Mouse (Mus musculus) midbrain, embryonic 10.5 days (tissue): Measurements from ENCODE around the gene Cald1. TPM values are rescaled to one million over a fixed set of nuclear protein-coding genes. Genes with fewer than 3 reads are reported as not detected.

Experiments used
- DNase-seq: peaks from one replicate; pipeline ENCODE4 v3.0.0-alpha.2; 2017; ENCODE audit warnings: low spot score
- H3K27ac ChIP-seq: fragments of 300-500 bp; sonication (generic); replicated peaks from 2 replicates; pipeline ENCODE4 v1.5.1; 2016; ENCODE audit warnings: mild to moderate bottlenecking
- H3K27me3 ChIP-seq: fragments of 300-500 bp; sonication (generic); 2 replicates; pipeline ENCODE4 v1.6.1; 2016; ENCODE audit warnings: low read depth, mild to moderate bottlenecking; ENCODE audit not compliant: poor library complexity, severe bottlenecking
- H3K36me3 ChIP-seq: fragments of 300-500 bp; sonication (generic); 2 replicates; pipeline ENCODE4 v1.6.1; 2016; ENCODE audit warnings: mild to moderate bottlenecking, moderate library complexity
- H3K4me1 ChIP-seq: fragments of 300-500 bp; sonication (generic); 2 replicates; pipeline ENCODE4 v1.6.1; 2016
- H3K4me3 ChIP-seq: fragments of 300-500 bp; sonication (generic); 2 replicates; pipeline ENCODE4 v1.5.1; 2016; ENCODE audit warnings: mild to moderate bottlenecking, moderate library complexity
- H3K9me3 ChIP-seq: fragments of 300-500 bp; sonication (generic); replicated peaks from 2 replicates; pipeline ENCODE4 v1.6.1; 2016; ENCODE audit warnings: mild to moderate bottlenecking
- WGBS: fragments of 180-500 bp; shearing (Covaris S2); methylation state at CpG from one replicate; pipeline ENCODE4 v1.1.7; 2016; 5-methylcytosine and 5-hydroxymethylcytosine counted together
- polyA plus RNA-seq: library from polyadenylated mRNA; unstranded; fragments of >200 nt; fragmentation: Nextera tagmentation; extraction: Ambion mirVana; gene quantifications from 2 replicates; pipeline ENCODE4 v1.2.1, GENCODE M21; 2016

The Cald1 gene
- polyA plus RNA-seq, 1 experiment from 2014 or later: 143 TPM

DNA sequence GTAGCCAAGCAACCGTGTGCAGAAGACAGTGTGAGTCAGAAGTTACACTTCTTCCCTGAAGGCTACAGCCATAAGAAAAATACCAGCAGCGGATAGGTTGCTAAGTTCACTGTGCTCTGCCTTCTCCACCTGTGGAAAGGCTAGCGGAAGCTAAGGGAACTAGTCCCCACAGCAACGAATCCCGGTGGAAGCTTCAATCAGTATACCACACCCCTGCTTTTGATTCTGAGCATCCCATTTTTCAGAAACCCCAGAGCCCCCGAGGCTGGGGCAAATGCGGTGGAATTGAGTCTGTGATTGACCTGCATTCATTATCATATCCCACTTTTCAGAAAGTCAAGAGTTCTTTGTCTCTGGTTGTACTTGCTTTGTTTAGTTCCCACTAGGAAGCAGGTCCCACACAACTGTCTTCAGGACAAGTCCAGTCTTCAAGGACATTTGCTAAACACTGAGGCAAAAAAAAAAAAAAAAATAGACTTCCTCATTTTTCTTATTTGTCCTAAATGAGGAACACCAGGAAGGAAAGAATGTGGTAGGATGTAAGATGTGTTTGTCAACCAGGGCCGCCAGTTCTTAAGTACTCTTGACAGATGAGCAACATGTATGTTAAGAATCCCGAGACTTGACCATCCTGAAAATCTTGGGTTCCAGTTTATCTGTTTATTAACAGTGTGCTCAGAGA, 118.0 kb downstream of the Cald1 start:
- no peak overlapping the region for H3K4me3 ChIP-seq
- peaks cover 58% of the 10 kb centered on the region for H3K4me1 ChIP-seq
- DNase-seq: no peak
- H3K27ac ChIP-seq: no peak overlapping the region
- H3K36me3 ChIP-seq: peaks cover 8% of the 10 kb centered on the region; the same call in 1 of the 2 replicates
- no peaks in the 10 kb centered on the region for H3K27me3 ChIP-seq
- no peaks in the 10 kb centered on the region for H3K9me3 ChIP-seq
- 89% methylated on average over 9 of the region's 9 CpGs for WGBS

DNA sequence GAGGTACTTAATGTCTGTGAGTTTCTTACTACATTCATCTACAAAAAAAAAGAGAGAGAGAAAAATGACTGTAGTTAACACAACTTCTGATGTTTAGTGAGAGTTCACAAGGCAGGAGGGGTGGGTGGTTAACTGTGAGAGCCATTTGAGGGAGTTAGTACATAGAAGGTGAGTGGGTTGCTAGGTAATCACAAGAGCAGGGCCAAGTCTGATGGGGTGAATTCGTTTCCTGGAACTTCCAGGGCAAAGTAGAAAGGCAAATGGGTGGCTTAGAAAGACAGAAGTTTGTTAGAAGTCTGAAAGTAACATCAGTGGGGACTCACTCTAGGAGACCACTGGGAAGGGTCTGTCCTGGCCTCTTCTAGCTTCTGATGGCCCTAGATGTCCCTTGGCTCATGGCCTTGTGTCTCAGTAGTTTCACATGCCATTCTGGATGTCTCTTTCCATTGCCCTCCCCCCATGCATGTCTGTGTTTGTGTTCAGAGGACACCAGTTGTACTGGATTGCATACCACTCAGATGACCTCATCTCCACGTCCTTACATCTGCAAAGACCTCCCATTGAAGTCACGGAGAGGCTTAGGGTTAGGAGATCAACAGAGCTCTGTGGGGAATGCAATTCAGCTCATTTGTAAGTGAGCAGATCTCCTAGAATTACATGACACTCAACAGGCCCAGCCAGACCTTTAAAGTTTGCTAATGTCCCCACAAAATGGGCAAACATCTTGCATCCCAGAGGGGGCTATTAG, 118.8 kb downstream of the Cald1 start:
- Histone ChIP-seq H3K27ac (no peak overlapping the region), H3K27me3 (no peaks in the 10 kb centered on the region), H3K9me3 (no peaks in the 10 kb centered on the region), H3K4me1 (peaks cover 52% of the 10 kb centered on the region), H3K36me3 (peaks cover 8% of the 10 kb centered on the region; the same call in 1 of the 2 replicates), H3K4me3 (no peak overlapping the region)
- WGBS: 25% methylated on average over 3 of the region's 3 CpGs
- DNase-seq: no peak

DNA sequence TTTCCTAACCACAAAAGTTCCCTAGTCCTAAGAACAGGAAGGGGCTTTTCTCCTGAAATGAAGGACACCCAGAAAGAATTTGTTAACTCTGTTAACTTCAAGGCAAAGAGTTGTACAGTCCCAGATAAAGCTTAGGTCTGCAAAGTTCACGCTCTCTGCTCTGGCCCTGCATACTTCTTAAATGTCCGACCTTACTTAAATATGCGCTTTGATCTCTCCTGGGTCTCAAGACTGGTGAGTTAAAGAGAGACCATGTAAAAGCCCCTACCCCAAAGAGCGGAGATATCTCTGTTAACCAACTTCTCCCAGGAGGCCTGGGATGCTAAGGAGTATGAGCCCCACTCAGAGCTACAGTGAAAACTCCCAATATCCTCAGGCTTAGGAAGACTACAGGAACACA, 119.4 kb downstream of the Cald1 start:
- WGBS: 78% methylated on average over 4 of the region's 4 CpGs
- Histone ChIP-seq H3K36me3 (peaks cover 8% of the 10 kb centered on the region; the same call in 1 of the 2 replicates), H3K27ac (no peak overlapping the region), H3K4me1 (peaks cover 46% of the 10 kb centered on the region), H3K9me3 (no peaks in the 10 kb centered on the region), H3K4me3 (no peak overlapping the region), H3K27me3 (no peaks in the 10 kb centered on the region)
- no peak for DNase-seq

DNA sequence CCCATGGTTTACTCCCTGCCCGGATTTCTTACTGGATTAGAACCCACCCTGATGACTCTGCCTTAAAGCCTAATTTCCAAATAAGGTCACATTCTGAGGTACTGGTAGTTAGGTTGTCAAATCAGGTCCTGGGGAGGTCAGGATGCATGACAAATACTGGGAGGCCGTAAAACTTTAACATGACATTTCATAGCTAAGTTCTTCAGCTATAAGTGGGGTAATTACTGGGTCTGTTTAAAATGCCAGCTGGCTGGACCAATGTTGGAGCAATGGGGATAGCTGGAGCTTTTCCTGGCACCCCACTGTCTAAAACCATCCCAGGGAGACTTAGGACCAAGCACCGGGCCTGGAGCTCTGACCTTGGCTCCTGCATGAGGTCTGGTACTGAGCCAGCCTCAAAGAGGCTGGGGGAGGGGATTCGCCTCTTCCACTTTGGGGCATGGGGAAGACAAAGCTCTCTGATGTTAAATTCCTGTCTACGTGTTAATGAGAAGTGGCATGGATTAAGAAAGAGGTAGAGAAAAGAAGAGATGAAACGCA, 120.9 kb downstream of the Cald1 start:
- Histone ChIP-seq H3K4me1 (peaks cover 33% of the 10 kb centered on the region), H3K27me3 (no peaks in the 10 kb centered on the region), H3K9me3 (no peaks in the 10 kb centered on the region), H3K36me3 (peaks cover 12% of the 10 kb centered on the region; the same call in 1 of the 2 replicates), H3K27ac (no peak overlapping the region), H3K4me3 (no peak overlapping the region)
- DNase-seq: no peak
- 63% methylated on average over 6 of the region's 6 CpGs for WGBS

DNA sequence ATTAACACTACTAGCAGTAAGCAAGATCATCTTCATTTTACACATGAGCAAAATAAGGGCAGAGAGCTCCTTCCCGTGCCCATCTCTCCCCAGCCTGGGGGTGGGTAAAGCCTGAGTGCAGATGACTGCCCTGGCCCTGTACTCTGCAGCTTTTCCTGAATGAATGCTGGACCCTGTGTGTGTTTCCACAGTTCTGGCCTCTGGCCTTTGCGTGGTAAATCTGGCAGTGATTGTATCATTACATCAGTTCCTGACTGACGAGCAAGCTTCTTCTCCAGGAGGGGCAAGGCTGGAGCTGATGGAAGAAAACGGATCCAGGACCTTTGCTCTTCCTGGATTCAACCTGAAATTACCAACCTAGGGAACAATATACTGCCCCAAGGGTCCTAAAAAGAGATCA, 122.1 kb downstream of the Cald1 start:
- no peaks in the 10 kb centered on the region for H3K9me3 ChIP-seq
- WGBS: 87% methylated on average over 4 of the region's 4 CpGs
- no peak overlapping the region for H3K27ac ChIP-seq
- H3K27me3 ChIP-seq: no peaks in the 10 kb centered on the region
- no peak overlapping the region for H3K4me3 ChIP-seq
- DNase-seq: no peak
- H3K36me3 ChIP-seq: peaks cover 17% of the 10 kb centered on the region
- peaks cover 33% of the 10 kb centered on the region for H3K4me1 ChIP-seq

DNA sequence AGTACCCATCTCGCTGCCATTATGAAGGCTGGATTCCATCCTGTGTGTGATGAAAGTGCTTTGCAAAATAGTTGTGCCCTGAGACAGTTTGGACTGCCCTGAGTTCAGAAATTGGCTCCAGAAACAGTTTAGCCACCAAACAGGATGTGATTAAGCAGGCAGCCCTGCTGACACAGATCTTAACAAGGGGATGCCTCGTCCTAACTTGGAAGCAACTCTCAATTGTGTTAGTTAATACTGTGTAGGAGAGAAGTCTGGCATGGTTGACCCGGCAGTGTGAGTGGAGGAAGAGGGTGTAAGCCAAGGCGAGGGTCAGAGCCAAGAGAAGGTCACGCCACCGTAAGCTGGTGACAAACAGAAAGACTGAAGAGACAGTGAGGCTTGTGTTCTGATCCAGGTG, 123.4 kb downstream of the Cald1 start:
- no peaks in the 10 kb centered on the region for H3K9me3 ChIP-seq
- H3K4me1 ChIP-seq: peaks cover 35% of the 10 kb centered on the region
- H3K4me3 ChIP-seq: no peak overlapping the region
- no peak for DNase-seq
- H3K27ac ChIP-seq: no peak overlapping the region
- WGBS: 82% methylated on average over 6 of the region's 6 CpGs
- H3K36me3 ChIP-seq: peaks cover 11% of the 10 kb centered on the region
- H3K27me3 ChIP-seq: no peaks in the 10 kb centered on the region

DNA sequence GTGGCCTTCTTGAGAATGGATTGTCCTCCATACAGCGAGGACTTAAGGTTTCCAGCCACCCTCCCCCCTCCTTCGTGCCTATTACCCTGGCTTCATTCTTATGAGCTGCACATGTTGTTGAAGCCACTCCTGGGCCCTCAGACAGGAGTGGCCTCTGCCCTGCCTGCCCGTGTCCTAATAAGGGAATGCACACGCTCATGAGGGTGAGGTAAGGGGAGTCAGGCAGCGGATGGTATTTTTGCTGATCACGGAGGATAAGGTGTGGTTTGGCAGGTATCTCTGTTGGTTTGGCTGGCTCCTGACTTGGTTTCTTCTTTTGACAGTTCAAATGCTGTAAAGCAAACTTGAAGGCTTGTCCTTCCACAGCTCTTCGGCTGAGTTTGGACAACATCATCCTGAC, 124.4 kb downstream of the Cald1 start:
- peaks cover 33% of the 10 kb centered on the region for H3K4me1 ChIP-seq
- WGBS: 90% methylated on average over 7 of the region's 7 CpGs
- DNase-seq: no peak

DNA sequence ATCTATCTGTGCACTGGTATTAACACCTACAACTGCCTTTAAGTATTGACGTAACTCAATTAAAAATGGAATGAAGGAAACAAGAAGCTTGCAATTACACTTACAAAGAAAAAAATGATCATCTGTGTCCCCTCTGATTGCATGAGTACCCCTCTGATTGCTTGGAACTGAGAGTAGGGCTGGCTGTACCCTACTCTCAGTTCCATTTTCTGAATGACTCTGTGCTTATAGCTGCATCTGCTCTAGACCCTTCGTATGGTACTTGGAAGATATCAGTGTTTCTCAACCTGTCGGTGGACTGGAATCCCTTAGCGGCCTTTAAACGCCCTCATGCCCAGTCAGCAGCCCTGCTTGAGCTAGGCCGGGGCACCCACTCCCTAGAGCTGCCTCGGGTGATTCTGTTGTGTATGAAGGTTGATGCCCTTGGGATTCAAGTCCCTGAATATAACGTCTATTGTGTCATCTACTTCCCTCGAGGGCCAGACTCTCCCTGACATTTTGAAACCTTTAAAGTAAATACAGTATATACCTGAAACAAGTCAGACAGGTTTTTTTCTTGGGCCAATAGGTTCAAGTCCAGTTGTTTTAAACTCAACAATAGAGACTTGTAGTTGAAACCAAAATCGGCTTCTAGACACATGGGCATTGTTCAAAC, 125.1 kb downstream of the Cald1 start:
- H3K4me3 ChIP-seq: no peak overlapping the region
- peaks cover 11% of the 10 kb centered on the region for H3K36me3 ChIP-seq
- no peak for DNase-seq
- no peaks in the 10 kb centered on the region for H3K9me3 ChIP-seq
- 94% methylated on average over 10 of the region's 10 CpGs for WGBS
- H3K27ac ChIP-seq: no peak overlapping the region
- H3K4me1 ChIP-seq: peaks cover 27% of the 10 kb centered on the region
- H3K27me3 ChIP-seq: no peaks in the 10 kb centered on the region

More for the DNA sequence above, 124.4 kb downstream of the Cald1 start:
- Histone ChIP-seq H3K36me3 (peaks cover 11% of the 10 kb centered on the region), H3K27me3 (no peaks in the 10 kb centered on the region), H3K9me3 (no peaks in the 10 kb centered on the region), H3K4me3 (no peak overlapping the region), H3K27ac (no peak overlapping the region)

DNA sequence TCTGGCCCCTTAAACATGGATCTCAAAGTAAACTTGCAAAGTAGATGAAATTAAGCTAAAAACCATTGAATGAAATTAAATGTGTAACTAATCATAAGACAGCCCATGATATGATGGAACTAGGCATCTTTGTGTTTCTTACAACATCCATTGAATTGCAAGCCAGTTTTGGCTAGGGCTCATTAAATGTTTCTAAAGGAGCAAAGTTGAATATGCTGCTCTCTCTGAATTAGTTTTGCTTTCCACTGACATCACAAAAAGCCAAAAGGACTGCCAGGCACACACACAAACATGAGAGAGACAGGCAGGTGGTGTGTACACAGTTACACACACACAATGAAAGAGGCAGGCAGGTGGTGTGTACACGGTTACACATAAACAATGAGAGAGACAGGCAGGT, 127.4 kb downstream of the Cald1 start:
- H3K27ac ChIP-seq: no peak overlapping the region
- DNase-seq: no peak
- peaks cover 29% of the 10 kb centered on the region for H3K4me1 ChIP-seq
- no peaks in the 10 kb centered on the region for H3K9me3 ChIP-seq
- WGBS: 75% methylated on average over 1 of the region's 1 CpGs
- H3K36me3 ChIP-seq: peaks cover 11% of the 10 kb centered on the region
- no peaks in the 10 kb centered on the region for H3K27me3 ChIP-seq
- H3K4me3 ChIP-seq: no peak overlapping the region

DNA sequence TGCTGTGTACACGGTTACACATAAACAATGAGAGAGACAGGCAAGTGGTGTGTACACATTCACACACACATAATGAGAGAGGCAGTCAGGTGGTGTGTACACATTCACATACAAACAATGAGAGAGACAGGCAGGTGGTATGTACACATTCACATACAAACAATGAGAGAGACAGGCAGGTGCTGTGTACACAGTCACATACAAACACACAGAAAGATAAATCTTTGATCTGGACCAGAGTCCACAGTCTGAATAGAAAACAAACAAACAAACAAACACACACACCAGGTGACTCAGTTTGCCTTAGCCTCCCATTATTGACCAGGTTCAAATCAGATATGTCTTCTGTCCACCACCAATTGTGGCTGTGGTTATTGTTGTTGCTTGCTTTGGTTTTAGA, 127.8 kb downstream of the Cald1 start:
- 85% methylated on average over 1 of the region's 1 CpGs for WGBS
- H3K27ac ChIP-seq: no peak overlapping the region
- no peaks in the 10 kb centered on the region for H3K27me3 ChIP-seq
- DNase-seq: no peak
- H3K9me3 ChIP-seq: no peaks in the 10 kb centered on the region
- peaks cover 29% of the 10 kb centered on the region for H3K4me1 ChIP-seq
- peaks cover 11% of the 10 kb centered on the region for H3K36me3 ChIP-seq
- H3K4me3 ChIP-seq: no peak overlapping the region

DNA sequence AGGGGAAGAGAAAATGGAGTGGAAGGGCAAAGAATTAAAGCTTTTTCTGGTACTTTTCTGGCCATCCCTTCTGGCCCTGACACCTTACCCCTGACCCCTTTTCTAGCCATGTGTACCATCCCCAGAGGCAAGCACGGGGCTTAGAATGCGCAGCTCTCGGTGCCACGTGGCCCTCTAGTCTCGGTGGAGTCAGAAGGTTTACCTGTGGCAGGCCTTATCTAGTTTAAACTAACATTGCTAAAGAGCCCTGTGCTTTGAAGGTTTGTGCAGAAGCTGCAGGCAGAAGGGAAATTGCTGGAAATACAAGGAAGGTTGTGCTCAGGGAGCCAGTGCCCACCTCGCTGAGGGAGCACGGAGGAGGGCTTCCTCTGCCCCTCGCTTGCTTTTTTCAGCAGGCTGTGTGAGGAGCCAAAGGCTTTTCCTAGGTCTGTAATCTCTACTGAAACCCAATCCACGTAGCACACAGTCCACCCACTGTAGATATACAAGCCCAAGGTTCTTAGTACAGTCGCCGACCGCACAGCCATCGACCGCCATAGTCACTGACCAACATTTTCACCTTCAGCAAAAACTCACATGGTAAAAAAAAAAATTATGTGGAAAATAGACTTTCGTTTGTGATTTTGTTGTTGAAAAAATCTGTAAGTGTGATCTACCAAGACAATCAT, 129.2 kb downstream of the Cald1 start:
- Histone ChIP-seq H3K27me3 (no peaks in the 10 kb centered on the region), H3K4me3 (no peak overlapping the region), H3K27ac (no peak overlapping the region), H3K9me3 (no peaks in the 10 kb centered on the region), H3K4me1 (peaks cover 27% of the 10 kb centered on the region), H3K36me3 (peaks cover 11% of the 10 kb centered on the region)
- DNase-seq: no peak
- 91% methylated on average over 15 of the region's 15 CpGs for whole genome bisulfite sequencing

DNA sequence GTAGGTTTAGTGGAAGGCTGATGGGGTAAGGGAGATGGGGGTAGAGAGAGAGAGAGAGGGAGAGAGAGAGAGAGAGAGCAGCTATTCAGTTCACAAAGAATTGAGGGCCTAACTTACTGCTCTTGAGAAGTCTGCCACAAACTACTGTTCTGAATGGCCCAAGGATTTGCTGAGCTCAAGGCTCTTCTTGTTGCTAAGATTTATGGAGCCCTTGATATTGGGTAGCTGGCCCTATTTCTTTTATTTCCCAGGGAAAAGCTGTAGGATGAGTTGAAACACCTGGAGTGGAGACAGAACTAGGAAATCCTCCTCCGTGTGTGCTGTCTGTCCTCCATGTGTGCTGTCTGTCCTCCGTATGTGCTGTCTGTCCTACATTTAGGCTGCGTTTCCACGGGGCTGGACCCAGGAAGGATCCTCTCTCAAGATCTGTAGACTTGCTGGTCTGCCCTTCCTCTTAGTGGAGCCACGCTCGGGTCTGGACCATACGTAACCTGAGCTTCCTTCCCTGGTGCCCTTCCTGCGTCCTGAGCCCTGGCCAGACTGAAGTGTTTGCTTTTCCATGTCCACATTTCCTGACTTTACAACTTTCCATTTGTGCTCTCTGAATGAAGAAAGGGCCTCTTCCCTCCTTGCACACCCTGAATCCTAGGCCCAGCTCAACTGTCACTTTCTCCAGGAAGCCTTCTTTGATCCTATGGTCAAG, 131.3 kb downstream of the Cald1 start:
- no peak overlapping the region for H3K4me3 ChIP-seq

More for the DNA sequence above, 131.3 kb downstream of the Cald1 start:
- Histone ChIP-seq H3K36me3 (peaks cover 2% of the 10 kb centered on the region), H3K27ac (peak overlapping the region; percentile 46; the same call in 1 of the 2 replicates), H3K27me3 (no peaks in the 10 kb centered on the region), H3K4me1 (peaks cover 27% of the 10 kb centered on the region), H3K9me3 (no peaks in the 10 kb centered on the region)
- WGBS: 84% methylated on average over 8 of the region's 8 CpGs
- DNase-seq: no peak
